ENCODE assay signal across 8 mouse cellular contexts in the genomic region with DNA sequence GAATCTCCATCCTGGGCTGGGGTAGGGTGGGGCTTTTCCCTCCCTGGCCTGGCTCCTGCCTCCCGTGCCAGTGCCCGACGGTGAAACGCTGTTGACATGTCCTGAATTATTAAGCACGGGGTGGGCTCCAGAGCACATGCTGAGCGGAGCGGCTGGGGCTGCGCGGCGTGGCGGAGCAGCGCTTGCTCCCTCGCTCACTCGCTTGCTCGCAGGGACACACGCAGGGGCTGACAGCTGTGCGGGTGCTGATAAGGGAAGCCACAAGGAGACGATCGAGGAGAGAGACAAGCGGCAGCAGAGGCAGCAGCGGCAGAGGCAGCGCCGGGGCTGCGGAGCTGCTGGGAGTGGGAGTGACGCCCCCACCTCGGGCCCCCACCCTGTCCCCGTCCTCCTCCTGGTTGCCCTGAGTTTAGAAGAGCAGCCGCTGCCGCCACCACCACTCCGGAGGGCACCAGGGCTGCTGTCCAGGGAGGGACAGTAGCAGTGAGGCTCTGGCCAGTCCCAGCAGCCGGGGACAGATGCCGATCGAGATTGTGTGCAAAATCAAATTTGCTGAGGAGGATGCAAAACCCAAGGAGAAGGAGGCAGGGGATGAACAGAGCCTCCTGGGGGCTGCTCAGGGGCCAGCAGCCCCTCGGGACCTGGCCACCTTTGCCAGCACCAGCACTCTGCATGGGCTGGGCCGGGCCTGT. TPM values are rescaled to one million over a fixed set of nuclear protein-coding genes. Genes with fewer than 3 reads are reported as not detected.
DNase-seq lines count a peak whose midpoint lies in the region; ATAC-seq and TF ChIP-seq lines count a peak whose summit lies in the region.

Asic4 (plus strand) TSS at position 123 of the 692 bp plus-strand sequence.

- no peak for DNase-seq in layer of hippocampus, adult 2 months (ENCODE audit: low spot score in 2 of 2)
- no peak for DNase-seq in layer of hippocampus, adult 8-10 months (ENCODE audit: low spot score in 2 of 2)
- peak; percentile 48 for DNase-seq in embryonic facial prominence, embryonic 10.5 days (ENCODE audit: low spot score)
- peak; percentile 84 for DNase-seq in midbrain, embryonic 14.5 days
- no peak for DNase-seq in right cerebral cortex, adult 18-20 months
- DNase-seq in gastrocnemius, postnatal 36 days: no peak
- no peak for DNase-seq in right cerebral cortex, postnatal 10 days (ENCODE audit: low spot score in 2 of 2)

- peaks cover 98% of the 10 kb centered on the region for H3K27me3 ChIP-seq in embryonic facial prominence, embryonic 10.5 days (replicated peaks; ENCODE audit: low read depth, poor library complexity, severe bottlenecking)
- H3K27me3 ChIP-seq in intestine, embryonic 15.5 days (replicated peaks): peaks cover 82% of the 10 kb centered on the region
- peaks cover 9% of the 10 kb centered on the region for H3K27me3 ChIP-seq in midbrain, embryonic 14.5 days (ENCODE audit: control insufficient read depth, insufficient read depth, low read length)

- no peaks in the 10 kb centered on the region for H3K36me3 ChIP-seq in embryonic facial prominence, embryonic 10.5 days (replicated peaks)
- H3K36me3 ChIP-seq in intestine, embryonic 15.5 days: no peaks in the 10 kb centered on the region
- no peaks in the 10 kb centered on the region for H3K36me3 ChIP-seq in midbrain, embryonic 14.5 days (ENCODE audit: control insufficient read depth, insufficient read depth, low read length)

- WGBS in embryonic facial prominence, embryonic 10.5 days: 2% methylated on average over 35 of the region's 35 CpGs
- WGBS in intestine, embryonic 15.5 days: 1% methylated on average over 35 of the region's 35 CpGs
- WGBS in midbrain, embryonic 14.5 days: 2% methylated on average over 35 of the region's 35 CpGs

- no peak for ATAC-seq in intestine, embryonic 15.5 days
- 0 out of 2 replicates have a peak, but pooled peaks have one; percentile 9 for ATAC-seq in midbrain, embryonic 14.5 days (ENCODE audit: low FRiP score, low TSS enrichment)

- H3K9ac ChIP-seq in intestine, embryonic 15.5 days: peak within 1 kb of the TSS; percentile 39
- H3K9ac ChIP-seq in midbrain, embryonic 14.5 days (replicated peaks; ENCODE audit: low read length): peak within 1 kb of the TSS; percentile 78

- peak within 1 kb of the TSS; percentile 46 for H3K4me3 ChIP-seq in layer of hippocampus, adult 2 months
- peak within 1 kb of the TSS; percentile 56 for H3K4me3 ChIP-seq in embryonic facial prominence, embryonic 10.5 days
- H3K4me3 ChIP-seq in intestine, embryonic 15.5 days (replicated peaks): peak within 1 kb of the TSS; percentile 29
- peak within 1 kb of the TSS; percentile 45 for H3K4me3 ChIP-seq in midbrain, embryonic 14.5 days (replicated peaks; ENCODE audit: low read depth, low read length)

- H3K4me2 ChIP-seq in intestine, embryonic 15.5 days (replicated peaks): peak within 1 kb of the TSS; percentile 63
- H3K4me2 ChIP-seq in midbrain, embryonic 14.5 days (ENCODE audit: low read length): peak within 1 kb of the TSS; percentile 70

- intact Hi-C loops in gastrocnemius, postnatal 36 days (cut with DNase I): no loop called here

- no peaks in the 10 kb centered on the region for H3K9me3 ChIP-seq in embryonic facial prominence, embryonic 10.5 days
- H3K9me3 ChIP-seq in intestine, embryonic 15.5 days: no peaks in the 10 kb centered on the region
- no peaks in the 10 kb centered on the region for H3K9me3 ChIP-seq in midbrain, embryonic 14.5 days (ENCODE audit: control insufficient read depth, low read length)

- TF ChIP-seq CTCF in layer of hippocampus, adult 2 months (conservative IDR thresholded peaks at IDR 0.05): no peak

- H3K4me1 ChIP-seq in embryonic facial prominence, embryonic 10.5 days: peaks cover 97% of the 10 kb centered on the region
- peaks cover 51% of the 10 kb centered on the region for H3K4me1 ChIP-seq in intestine, embryonic 15.5 days (replicated peaks)
- peaks cover 66% of the 10 kb centered on the region for H3K4me1 ChIP-seq in midbrain, embryonic 14.5 days (ENCODE audit: control insufficient read depth, insufficient read depth, low read length)

- H3K27ac ChIP-seq in layer of hippocampus, adult 2 months: peak within 1 kb of the TSS; percentile 65
- H3K27ac ChIP-seq in embryonic facial prominence, embryonic 10.5 days (replicated peaks): peak within 1 kb of the TSS; percentile 77
- no peak within 1 kb of the TSS for H3K27ac ChIP-seq in intestine, embryonic 15.5 days
- peak within 1 kb of the TSS; percentile 90 for H3K27ac ChIP-seq in midbrain, embryonic 14.5 days (replicated peaks; ENCODE audit: low read depth, low read length)

RNA-seq across cellular contexts. Expression of gene Asic4, which starts in this region (rescaled TPM):
- total RNA-seq in layer of hippocampus, adult 2 months (2021): 1 to 10 TPM; 5.5 to 7.1 TPM
- total RNA-seq in layer of hippocampus, adult 8-10 months (2022): 1 to 10 TPM; 5.8 to 6.6 (median 6.0) TPM
- 2.1 and 2.4 TPM in 2 replicates for polyA plus RNA-seq in embryonic facial prominence, embryonic 10.5 days (2016; fragmentation: Nextera tagmentation; extraction: Ambion mirVana)
- polyA plus RNA-seq in intestine, embryonic 15.5 days (2015; fragmentation: Nextera tagmentation; extraction: Ambion mirVana): 2.6 and 2.7 TPM in 2 replicates
- 16.6 and 34.3 TPM in 2 replicates for polyA plus RNA-seq in midbrain, embryonic 14.5 days (2014; fragmentation: Nextera tagmentation; extraction: Ambion mirVana)
- total RNA-seq in gastrocnemius, postnatal 36 days (2021): not detected

Comparison
In these comparisons a context has a peak if more than half of its experiments do, and no peak if none do; other contexts are left out.
1. RNA of gene Asic4 (total RNA-seq): 5.5 to 7.1 TPM in layer of hippocampus, adult 2 months and 5.8 to 6.6 TPM in layer of hippocampus, adult 8-10 months; not detected in gastrocnemius, postnatal 36 days; every median in the first group is over 4 times any median in the second.
2. DNase-seq: peak in embryonic facial prominence, embryonic 10.5 days (single experiment) and midbrain, embryonic 14.5 days (single experiment); none in layer of hippocampus, adult 2 months (0 of 2), layer of hippocampus, adult 8-10 months (0 of 2), right cerebral cortex, adult 18-20 months (single experiment), gastrocnemius, postnatal 36 days (0 of 2) and right cerebral cortex, postnatal 10 days (0 of 2).
3. Peak in every context shown above with its lines, with median percentiles within 50 percentile points of each other: H3K4me3 ChIP-seq.